Mouse (Mus musculus) G1E (cell line): ENCODE measurements around the gene Stx8. TPM values are rescaled to one million over a fixed set of nuclear protein-coding genes. Genes with fewer than 3 reads are reported as not detected.

Experiments
- ATAC-seq: 2 replicates; pipeline ENCODE4 v1.8.0; 2016; ENCODE audit warnings: mild to moderate bottlenecking; ENCODE audit not compliant: insufficient number of reproducible peaks, poor library complexity, low FRiP score, severe bottlenecking; ENCODE audit errors: extremely low read depth
- DNase-seq: peaks from one replicate; pipeline ENCODE4 v3.0.0; 2012; ENCODE audit warnings: low spot score
- H3K27me3 ChIP-seq: 2 replicates; pipeline ENCODE4 v1.6.1; 2012; ENCODE audit warnings: mild to moderate bottlenecking, low read length, inconsistent platforms; ENCODE audit not compliant: insufficient read depth
- H3K36me3 ChIP-seq: replicated peaks from 2 replicates; pipeline ENCODE3; 2012; ENCODE audit warnings: mild to moderate bottlenecking, inconsistent platforms
- H3K4me1 ChIP-seq: 2 replicates; pipeline ENCODE4 v1.6.1; 2012; ENCODE audit warnings: low read depth, low read length, inconsistent platforms, mixed read lengths; ENCODE audit not compliant: insufficient read depth
- H3K4me3 ChIP-seq: 2 replicates; pipeline ENCODE4 v1.5.1; 2012; ENCODE audit warnings: low read depth, mild to moderate bottlenecking, inconsistent platforms, low read length, moderate library complexity, mixed read lengths
- H3K9me3 ChIP-seq: replicated peaks from 2 replicates; pipeline ENCODE4 v1.6.1; 2012; ENCODE audit warnings: inconsistent platforms
- CTCF ChIP-seq: IDR thresholded peaks from 2 replicates; pipeline ENCODE4 v1.5.1; 2012; ENCODE audit warnings: low read depth, low read length, inconsistent platforms, mixed read lengths
- GATA1 ChIP-seq: IDR thresholded peaks from 2 replicates; pipeline ENCODE4 v1.6.1; 2012; ENCODE audit warnings: borderline replicate concordance, low read length, inconsistent platforms, mixed read lengths
- GATA2 ChIP-seq: IDR thresholded peaks from 2 replicates; pipeline ENCODE4 v1.6.1; 2012; ENCODE audit warnings: low read depth, low read length, inconsistent platforms, borderline replicate concordance
- POLR2AphosphoS5 ChIP-seq: IDR thresholded peaks from 2 replicates; pipeline ENCODE4 v1.6.1; 2012; ENCODE audit warnings: low read depth, low read length, inconsistent platforms; ENCODE audit not compliant: insufficient replicate concordance
- TAL1 ChIP-seq: conservative IDR thresholded peaks from 2 replicates; pipeline ENCODE4 v1.6.1; 2012; ENCODE audit warnings: low read depth, low read length, inconsistent platforms, mixed read lengths
- polyA plus RNA-seq: library from polyadenylated mRNA; stranded (reverse); fragments of >175 nt; gene quantifications from 2 replicates; pipeline ENCODE4 v1.2.3, GENCODE M21; 2012
- total RNA-seq, 2 experiments: library from RNA; stranded (forward) in 1 of 2; stranded (reverse) in 1 of 2; fragments of 200-1000 nt in 1 of 2; fragments of >200 nt in 1 of 2; fragmentation: Nextera tagmentation in 1 of 2; gene quantifications; 2 replicates each; pipeline ENCODE4 v1.2.3; 2014 to 2017

Gene Stx8
- total and polyA plus RNA-seq, 3 experiments, result 1.6 to 62.2 (median 40.1) TPM

DNA sequence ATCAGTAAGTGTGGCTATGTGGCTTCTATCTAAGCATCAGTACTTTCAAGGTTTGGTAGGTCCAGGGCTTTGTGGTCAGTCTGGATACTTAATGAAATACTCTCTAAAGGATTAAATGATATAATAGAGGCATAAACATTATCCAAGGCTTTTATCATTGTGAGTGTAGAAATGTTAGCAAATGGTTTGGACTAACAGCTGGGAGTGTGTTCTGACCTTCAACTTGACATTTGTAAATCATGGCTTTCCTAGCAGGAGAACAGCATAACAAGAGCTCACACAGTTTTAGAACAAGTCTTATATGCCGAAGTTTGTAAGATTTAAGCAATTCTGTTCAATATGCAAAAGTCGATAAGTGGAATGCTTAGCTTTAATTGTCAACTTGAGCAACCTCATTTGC, 113.8 kb downstream of the Stx8 start:
- DNase-seq, result no peak
- H3K27me3 ChIP-seq, result no peaks in the 10 kb centered on the region
- no peak for ATAC-seq
- H3K4me3 ChIP-seq, result no peak overlapping the region
- no peaks in the 10 kb centered on the region for H3K9me3 ChIP-seq
- peaks cover 8% of the 10 kb centered on the region for H3K36me3 ChIP-seq
- H3K4me1 ChIP-seq, result no peaks in the 10 kb centered on the region
- TF ChIP-seq GATA1 (no peak), TAL1 (no peak), POLR2AphosphoS5 (no peak), GATA2 (no peak), CTCF (no peak)

DNA sequence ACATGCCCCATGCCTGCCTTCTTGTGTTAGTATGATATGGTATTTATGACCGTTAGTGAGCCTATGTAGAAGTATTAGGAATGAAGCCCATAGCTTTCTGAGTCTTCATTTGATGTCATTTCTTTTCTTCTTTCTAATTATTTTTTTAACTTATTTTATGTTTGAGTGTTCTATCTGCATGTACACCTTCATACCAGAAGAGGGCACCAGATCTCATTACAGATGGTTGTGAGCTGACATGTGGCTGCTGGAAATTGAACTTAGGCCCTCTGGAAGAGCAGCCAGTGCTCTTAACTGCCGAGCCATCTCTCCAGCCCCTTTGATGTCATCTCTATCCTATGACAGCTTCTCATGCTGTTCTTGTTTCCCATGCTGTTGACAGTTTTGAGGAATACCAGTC, 115.0 kb downstream of the Stx8 start:
- ATAC-seq (no peak), DNase-seq (no peak)
- no peaks in the 10 kb centered on the region for H3K9me3 ChIP-seq

DNA sequence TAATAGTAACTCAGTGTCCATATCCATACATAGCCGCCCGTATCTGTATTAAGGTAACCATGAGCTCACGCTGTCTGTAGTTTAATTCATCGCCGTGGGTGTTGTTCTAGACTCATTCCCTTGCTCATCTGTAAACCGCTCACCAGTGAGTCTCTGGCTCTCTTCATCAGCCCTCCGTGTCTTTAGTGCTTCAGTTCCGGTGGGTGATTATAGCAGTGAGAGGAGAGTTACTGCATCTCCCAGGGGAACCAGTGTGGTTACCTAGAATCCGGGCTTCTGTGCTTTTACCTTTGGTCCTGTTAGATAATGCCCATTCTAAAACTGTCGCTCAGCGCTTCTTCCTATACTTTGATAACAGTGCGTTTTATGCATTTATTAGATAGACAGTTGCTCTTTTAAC, 116.8 kb downstream of the Stx8 start:
- TF ChIP-seq CTCF, result no peak
- TF ChIP-seq POLR2AphosphoS5, result no peak
- no peak for TF ChIP-seq GATA2
- Histone ChIP-seq H3K9me3 (no peaks in the 10 kb centered on the region), H3K4me1 (no peaks in the 10 kb centered on the region), H3K4me3 (no peak overlapping the region), H3K36me3 (peaks cover 13% of the 10 kb centered on the region), H3K27me3 (no peaks in the 10 kb centered on the region)
- ATAC-seq, result no peak
- no peak for DNase-seq

More for the DNA sequence above, 115.0 kb downstream of the Stx8 start:
- Histone ChIP-seq H3K4me1 (no peaks in the 10 kb centered on the region), H3K36me3 (peaks cover 8% of the 10 kb centered on the region), H3K27me3 (no peaks in the 10 kb centered on the region), H3K4me3 (no peak overlapping the region)
- no peak for TF ChIP-seq GATA1
- TF ChIP-seq CTCF, result 0 out of 2 replicates have a peak, but pooled peaks have one; percentile 6

DNA sequence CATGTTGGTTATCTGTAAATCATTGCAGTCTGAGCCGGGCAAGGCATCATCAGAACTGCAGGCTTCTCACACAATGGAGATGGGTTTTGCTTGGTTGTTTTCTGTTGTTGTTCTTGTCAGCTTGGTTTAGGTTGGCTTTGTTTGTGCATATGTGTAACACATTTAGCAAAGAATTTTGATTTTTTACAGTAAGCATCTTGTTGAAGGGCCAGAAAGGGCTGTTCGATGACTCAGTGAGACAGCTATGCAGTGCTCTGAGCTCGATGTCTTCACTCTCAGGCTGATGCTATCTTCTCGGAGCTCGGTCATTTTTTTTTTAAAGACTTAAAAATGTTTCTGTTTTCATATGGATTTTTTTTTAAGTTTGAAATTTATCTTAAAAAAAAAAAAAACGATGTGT, 117.6 kb downstream of the Stx8 start:
- ATAC-seq (no peak), DNase-seq (no peak)
- no peak for TF ChIP-seq GATA1
- no peak for TF ChIP-seq GATA2
- TF ChIP-seq POLR2AphosphoS5, result no peak
- no peak for TF ChIP-seq CTCF
- TF ChIP-seq TAL1, result no peak
- Histone ChIP-seq H3K9me3 (no peaks in the 10 kb centered on the region), H3K4me1 (no peaks in the 10 kb centered on the region), H3K27me3 (no peaks in the 10 kb centered on the region), H3K36me3 (peaks cover 13% of the 10 kb centered on the region), H3K4me3 (no peak overlapping the region)

DNA sequence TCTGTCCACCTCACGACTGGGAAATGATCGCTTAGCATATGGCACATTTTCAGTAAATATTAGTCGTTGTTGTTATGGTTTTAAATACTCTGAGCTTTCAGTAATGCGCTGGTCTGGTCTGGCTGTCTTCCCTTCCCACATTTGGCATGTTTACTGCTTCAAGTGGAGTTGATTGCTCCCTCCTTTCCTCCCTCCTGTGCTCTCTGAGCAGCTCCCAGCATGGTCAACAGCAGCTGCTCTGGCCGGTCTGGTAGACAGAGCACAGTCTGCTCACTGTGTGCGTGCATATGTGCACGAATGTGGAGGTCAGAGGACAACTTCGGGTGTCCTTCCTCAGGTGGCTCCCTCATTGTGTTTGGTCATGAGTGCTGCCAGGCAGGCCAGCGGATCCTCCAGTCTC, 120.2 kb downstream of the Stx8 start:
- DNase-seq, result no peak
- TF ChIP-seq POLR2AphosphoS5 (no peak), CTCF (no peak), GATA2 (no peak), GATA1 (no peak), TAL1 (no peak)
- H3K4me1 ChIP-seq, result no peaks in the 10 kb centered on the region

DNA sequence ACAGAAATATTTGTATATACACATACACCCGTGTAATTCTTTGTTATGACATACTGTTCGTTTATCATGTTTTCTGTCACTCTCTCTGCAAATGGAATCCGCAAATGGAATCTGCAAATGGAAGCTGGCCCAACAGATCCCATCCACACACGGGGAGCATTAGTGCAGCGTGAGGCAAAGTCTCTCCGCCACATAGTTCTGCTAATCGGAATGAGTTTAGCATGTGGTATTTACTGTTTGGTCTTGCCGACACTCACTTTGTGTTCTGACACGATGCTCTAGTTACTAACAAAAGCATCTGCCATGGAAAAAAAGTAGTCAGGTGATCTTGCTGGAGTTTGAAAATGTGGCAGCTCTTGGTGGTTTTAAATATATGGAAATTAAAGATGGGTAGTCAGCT, 123.4 kb downstream of the Stx8 start:
- TF ChIP-seq TAL1 (no peak), CTCF (no peak), GATA1 (no peak), GATA2 (no peak), POLR2AphosphoS5 (no peak)
- Histone ChIP-seq H3K9me3 (no peaks in the 10 kb centered on the region), H3K36me3 (peaks cover 12% of the 10 kb centered on the region), H3K27me3 (no peaks in the 10 kb centered on the region), H3K4me1 (no peaks in the 10 kb centered on the region), H3K4me3 (no peak overlapping the region)
- DNase-seq (no peak), ATAC-seq (no peak)

More for the DNA sequence above, 120.2 kb downstream of the Stx8 start:
- Histone ChIP-seq H3K27me3 (no peaks in the 10 kb centered on the region), H3K9me3 (no peaks in the 10 kb centered on the region), H3K4me3 (no peak overlapping the region), H3K36me3 (peaks cover 12% of the 10 kb centered on the region)
- ATAC-seq, result no peak

DNA sequence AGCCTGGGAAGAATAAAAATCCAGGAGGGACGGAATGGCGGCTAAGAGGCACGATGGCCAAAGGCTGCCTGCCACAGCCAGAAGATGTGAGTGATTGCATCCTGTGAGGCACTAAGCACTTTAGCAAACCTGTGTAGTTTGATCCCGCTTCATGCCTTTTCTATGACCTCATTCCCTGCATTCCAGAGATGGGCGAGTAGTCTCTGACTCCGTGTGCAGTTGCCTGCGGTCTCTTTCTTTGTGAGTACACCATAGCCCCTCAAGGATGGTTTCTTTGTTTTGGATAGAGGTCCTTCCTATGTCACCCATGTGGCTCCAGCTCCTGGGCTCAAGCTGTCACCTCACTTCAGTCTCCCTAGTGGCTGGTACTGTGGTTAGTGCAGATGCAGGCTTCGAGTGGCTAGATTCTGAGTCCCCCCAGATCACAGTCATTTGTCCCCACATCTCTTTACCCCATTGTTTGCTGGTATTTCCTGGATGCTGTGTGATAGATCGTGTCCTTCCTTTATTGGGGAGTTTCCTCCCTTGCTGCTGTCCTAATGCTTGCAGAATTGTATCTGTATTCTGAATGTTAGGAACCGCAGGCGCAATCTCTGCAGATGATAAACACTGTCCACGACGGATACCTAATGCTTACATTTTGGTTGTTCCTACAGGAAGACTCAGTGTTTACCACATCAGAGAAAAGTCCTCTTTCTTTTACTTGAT, 124.0 kb downstream of the Stx8 start:
- Histone ChIP-seq H3K9me3 (no peaks in the 10 kb centered on the region), H3K27me3 (no peaks in the 10 kb centered on the region), H3K36me3 (peaks cover 12% of the 10 kb centered on the region), H3K4me1 (no peaks in the 10 kb centered on the region), H3K4me3 (no peak overlapping the region)
- no peak for ATAC-seq
- no peak for DNase-seq
- TF ChIP-seq TAL1, result no peak
- no peak for TF ChIP-seq GATA1
- no peak for TF ChIP-seq GATA2
- no peak for TF ChIP-seq POLR2AphosphoS5
- no peak for TF ChIP-seq CTCF
